Mouse (Mus musculus): ENCODE measurements around the gene Inafm1.
"Not testable (repeated sequence)": the region's sequence is repeated elsewhere in the genome, so short reads cannot be mapped to it uniquely, and the experiment has no call there.

The Inafm1 gene

GRCm38 (mm10) chr7:16263015-16263787 is 10.2 kb downstream of the Inafm1 start:
- peak; percentile 67 for DNase-seq (ENCODE audit: low read depth, low spot score)

- DNase-seq (ENCODE audit: low read depth, low spot score) = no peak
Observed at GRCm38 (mm10) chr7:16261097-16261496, 12.3 kb downstream of the Inafm1 start.

- DNase-seq (ENCODE audit: low read depth, low spot score) = peak; percentile 29
Observed at GRCm38 (mm10) chr7:16259110-16259590, 14.3 kb downstream of the Inafm1 start, which contains the start of gene C5ar1. C5ar1 (minus strand) TSS chr7:16259540.

GRCm38 (mm10) chr7:16257830-16258229 is 15.6 kb downstream of the Inafm1 start:
- DNase-seq (ENCODE audit: low read depth, low spot score) = no peak

- not testable (repeated sequence) for DNase-seq (ENCODE audit: low read depth, low spot score)
Observed at GRCm38 (mm10) chr7:16255963-16256362, 17.5 kb downstream of the Inafm1 start.

- DNase-seq (ENCODE audit: low read depth, low spot score) = no peak
Observed at GRCm38 (mm10) chr7:16254195-16254594, 19.2 kb downstream of the Inafm1 start.

GRCm38 (mm10) chr7:16250687-16251086 is 22.7 kb downstream of the Inafm1 start:
- no peak for DNase-seq (ENCODE audit: low read depth, low spot score)

- DNase-seq (ENCODE audit: low read depth, low spot score) = no peak
Observed at GRCm38 (mm10) chr7:16245958-16246357, 27.5 kb downstream of the Inafm1 start.

GRCm38 (mm10) chr7:16244067-16244466 is 29.4 kb downstream of the Inafm1 start, which contains the start of gene C5ar2:
C5ar2 (minus strand) TSS chr7:16244154.
- DNase-seq (ENCODE audit: low read depth, low spot score) = no peak

GRCm38 (mm10) chr7:16242198-16242597 is 31.2 kb downstream of the Inafm1 start:
- no peak for DNase-seq (ENCODE audit: low read depth, low spot score)

GRCm38 (mm10) chr7:16241787-16242186 is 31.6 kb downstream of the Inafm1 start:
- no peak for DNase-seq (ENCODE audit: low read depth, low spot score)

GRCm38 (mm10) chr7:16240978-16241303 is 32.5 kb downstream of the Inafm1 start:
- no peak for DNase-seq (ENCODE audit: low read depth, low spot score)

- DNase-seq (ENCODE audit: low read depth, low spot score) = no peak
Observed at GRCm38 (mm10) chr7:16240281-16240977, 33.0 kb downstream of the Inafm1 start.

- peak; percentile 64 for DNase-seq (ENCODE audit: low read depth, low spot score)
Observed at GRCm38 (mm10) chr7:16239554-16239997, 33.8 kb downstream of the Inafm1 start.

- peak; percentile 24 for DNase-seq (ENCODE audit: low read depth, low spot score)
Observed at GRCm38 (mm10) chr7:16229869-16230268, 43.5 kb downstream of the Inafm1 start.

All from skeletal muscle tissue, adult 2 months (tissue).